Mouse (Mus musculus) R1 (cell line): ENCODE measurements at regions not wholly inside any gene's neighbourhood (a gene's known extent, or its start where the extent isn't known, plus 50 kb on each side); places are given as distances from the start of the nearest gene placed in this dataset.

Source experiments
- DNase-seq: peaks from one replicate; pipeline ENCODE4 v3.0.0-alpha.2; 2018; ENCODE audit warnings: low read depth, low spot score

DNA sequence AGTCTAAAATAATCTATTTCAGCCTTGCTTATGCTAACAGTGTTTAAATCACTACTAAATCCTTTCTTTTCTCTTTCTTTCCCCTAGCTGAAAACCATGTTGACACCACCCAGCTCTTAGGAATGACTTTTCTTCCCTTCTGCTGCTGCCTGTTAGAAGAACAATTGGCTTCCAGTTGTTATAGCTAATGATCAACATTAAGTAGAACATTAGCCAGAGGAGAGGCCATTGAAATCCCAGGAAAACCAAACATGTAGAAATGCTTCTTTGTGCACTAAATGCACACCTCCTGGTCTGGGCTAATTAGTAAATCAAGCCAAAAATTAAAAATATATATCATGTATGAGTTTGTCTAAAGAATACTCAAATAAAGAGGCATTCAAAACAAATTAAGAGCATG, 703.0 kb upstream of the Arpp21 start:
- DNase-seq, result no peak

GRCm38 (mm10) chr9:112909311-112910101, 673.8 kb upstream of the Arpp21 start:
- no peak for DNase-seq

DNA sequence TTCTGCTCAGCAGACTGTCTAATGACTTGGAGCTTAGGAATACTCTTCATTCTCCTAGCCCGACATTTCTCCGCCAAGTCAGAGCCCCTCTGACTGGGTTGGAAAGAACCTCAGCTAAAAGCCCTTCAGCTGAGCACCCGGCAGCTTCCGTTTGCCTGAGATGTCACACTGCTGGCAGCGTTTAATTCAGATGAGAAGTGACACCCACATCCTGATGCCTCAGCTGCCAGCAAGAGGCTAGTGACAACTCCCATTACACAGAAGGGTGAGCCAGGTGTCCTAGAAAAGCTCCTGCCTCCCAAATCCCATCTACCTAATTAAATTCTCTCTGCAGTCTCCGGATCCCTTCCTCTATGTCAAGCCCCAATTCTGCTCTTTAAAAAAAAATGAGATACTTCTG, 670.2 kb upstream of the Arpp21 start:
- DNase-seq, result no peak

DNA sequence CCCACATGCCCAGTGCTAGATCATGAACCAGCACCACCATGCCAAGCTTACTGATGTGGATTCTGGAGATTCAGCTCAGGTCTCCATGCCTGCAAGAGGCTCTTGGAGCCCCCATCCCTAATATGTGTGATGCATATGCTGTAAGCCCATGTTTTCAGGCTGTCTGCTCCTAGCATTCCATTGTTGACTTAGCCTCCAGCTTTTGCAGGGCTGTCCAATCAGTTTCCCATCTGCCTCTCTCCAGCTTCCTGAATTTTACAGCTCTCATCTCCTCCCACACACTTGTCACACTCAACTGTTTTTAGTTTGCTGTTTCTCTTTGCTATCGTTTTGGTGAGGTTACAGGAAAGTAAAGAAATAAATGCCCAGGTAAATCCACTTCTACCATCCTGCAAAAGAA, 629.2 kb upstream of the Arpp21 start:
- no peak for DNase-seq

DNA sequence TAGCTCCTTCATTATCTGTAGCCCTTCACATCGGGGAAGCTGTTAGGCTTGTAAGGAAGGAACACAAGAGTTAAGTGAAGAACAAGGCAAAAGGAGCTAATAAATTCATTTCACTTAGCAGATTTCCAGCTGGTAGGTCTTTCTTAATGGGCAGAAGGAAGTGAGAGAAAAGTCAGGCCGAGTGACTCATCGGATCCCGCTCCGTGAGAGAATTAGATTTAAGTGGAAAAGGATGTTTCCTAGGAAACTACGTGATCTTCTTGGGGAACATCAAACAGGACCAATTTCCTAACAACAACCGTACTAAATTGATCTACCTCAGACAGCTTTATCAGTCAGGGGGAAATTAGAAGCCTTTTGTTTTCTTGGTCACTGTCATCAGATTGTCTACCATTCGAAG, 625.4 kb upstream of the Arpp21 start:
- DNase-seq, result no peak

- no peak for DNase-seq
Measured at GRCm38 (mm10) chr9:112860307-112860893, 624.7 kb upstream of the Arpp21 start.

- no peak for DNase-seq
Measured at GRCm38 (mm10) chr9:112841473-112841872, 605.7 kb upstream of the Arpp21 start.

DNA sequence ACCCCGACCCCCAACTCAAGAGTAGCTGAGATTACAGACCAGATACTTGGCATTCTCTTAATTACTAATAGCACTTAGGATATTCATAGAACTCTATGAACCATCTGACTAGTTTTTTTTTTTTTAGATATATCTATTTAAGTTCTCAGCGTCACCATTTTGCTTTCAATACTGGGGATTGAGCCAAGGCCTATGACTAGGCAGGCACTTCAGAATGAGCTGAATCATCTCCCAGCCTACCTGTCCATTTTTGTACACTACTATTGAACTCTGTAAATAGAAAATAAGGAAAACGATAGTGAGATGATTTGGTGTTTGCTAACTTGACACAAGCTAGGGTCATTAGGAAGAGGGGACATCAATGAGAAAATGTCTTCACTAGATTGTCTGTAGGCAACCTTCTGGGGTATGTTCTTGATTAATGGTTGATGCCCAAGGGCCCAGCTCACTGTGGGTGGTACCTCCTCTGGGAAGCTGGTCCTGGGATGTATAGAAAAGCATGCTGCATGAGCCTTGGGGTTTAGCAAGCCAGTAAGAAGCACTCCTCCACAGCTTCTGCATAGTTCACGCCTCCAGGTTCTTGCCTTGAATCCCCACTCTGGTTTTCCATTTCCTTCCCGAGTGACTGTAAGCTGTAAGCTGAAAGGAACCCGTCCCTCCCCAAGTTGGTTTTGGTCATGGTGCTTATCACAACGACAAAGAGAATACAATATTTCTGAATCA, 603.5 kb upstream of the Arpp21 start:
- no peak for DNase-seq

- DNase-seq, result no peak
Measured at GRCm38 (mm10) chr9:112837563-112837962, 601.8 kb upstream of the Arpp21 start.

- DNase-seq, result no peak
Measured at GRCm38 (mm10) chr9:112834441-112835245, 598.9 kb upstream of the Arpp21 start.

DNA sequence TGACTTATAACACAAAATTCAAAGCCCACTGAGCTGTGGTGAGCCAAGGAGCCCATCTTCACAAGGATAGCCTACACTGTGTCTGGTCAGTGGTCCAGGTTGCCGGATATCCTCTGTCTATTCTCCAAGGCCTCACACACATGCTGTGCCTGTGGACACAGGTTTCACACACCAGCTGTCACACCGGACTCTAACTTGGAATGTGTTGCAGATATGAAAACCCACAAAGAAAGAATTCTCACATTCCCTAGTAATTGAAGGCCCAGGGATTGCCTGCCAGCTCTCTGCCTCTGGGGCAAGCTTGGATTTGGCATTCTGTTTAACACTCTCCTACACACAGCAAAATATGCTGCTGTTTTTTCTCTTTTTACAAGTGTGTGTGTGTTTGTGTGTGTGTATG, 595.4 kb upstream of the Arpp21 start:
- DNase-seq, result no peak

- no peak for DNase-seq
Measured at GRCm38 (mm10) chr9:112828602-112829001, 592.9 kb upstream of the Arpp21 start.

- peak; percentile 4 for DNase-seq
Measured at GRCm38 (mm10) chr9:112826592-112826991, 590.9 kb upstream of the Arpp21 start.

GRCm38 (mm10) chr9:112821940-112822339, 586.2 kb upstream of the Arpp21 start:
- no peak for DNase-seq

- DNase-seq, result peak; percentile 13
Measured at GRCm38 (mm10) chr9:112811946-112812345, 576.2 kb upstream of the Arpp21 start.

GRCm38 (mm10) chr9:112799583-112800220, 564.0 kb upstream of the Arpp21 start:
- DNase-seq, result peak; percentile 8

DNA sequence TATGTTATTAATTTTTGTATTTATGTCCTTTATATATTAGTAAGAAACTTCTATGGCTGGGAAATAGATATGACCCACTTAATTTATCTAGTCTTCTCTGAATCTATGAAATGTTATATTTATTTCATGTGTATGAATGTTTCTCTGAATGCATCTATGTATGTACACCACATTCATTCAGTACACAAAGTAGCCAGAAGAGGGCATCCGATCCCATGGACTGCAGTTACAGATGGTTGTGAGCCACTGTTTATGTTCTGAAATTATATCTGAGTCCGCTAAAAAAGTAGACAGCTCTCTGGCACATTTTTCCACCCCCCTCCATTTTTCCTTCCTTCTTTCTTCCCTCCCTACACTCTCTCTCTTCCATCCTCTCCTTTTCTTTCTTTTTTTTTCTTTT, 557.8 kb upstream of the Arpp21 start:
- DNase-seq, result peak; percentile 31

DNA sequence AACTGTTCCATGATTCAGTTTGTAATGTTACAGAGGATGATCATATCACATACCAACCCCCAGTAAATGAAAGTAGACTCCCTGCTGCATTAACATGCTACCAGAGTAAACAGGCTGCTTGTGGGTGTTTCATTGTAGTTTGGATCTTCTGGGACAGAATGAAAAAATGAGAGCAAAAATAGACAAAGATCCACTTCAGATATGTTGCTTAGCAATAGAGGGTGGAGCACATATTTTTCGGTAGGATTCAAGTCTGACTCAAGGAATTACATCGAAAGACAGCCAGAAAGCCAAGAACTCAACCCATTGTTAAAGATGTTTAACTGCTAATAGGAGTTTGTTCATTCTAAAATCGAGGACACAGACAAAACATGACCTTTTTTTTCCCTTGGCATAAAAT, 536.2 kb upstream of the Arpp21 start:
- DNase-seq, result no peak

DNA sequence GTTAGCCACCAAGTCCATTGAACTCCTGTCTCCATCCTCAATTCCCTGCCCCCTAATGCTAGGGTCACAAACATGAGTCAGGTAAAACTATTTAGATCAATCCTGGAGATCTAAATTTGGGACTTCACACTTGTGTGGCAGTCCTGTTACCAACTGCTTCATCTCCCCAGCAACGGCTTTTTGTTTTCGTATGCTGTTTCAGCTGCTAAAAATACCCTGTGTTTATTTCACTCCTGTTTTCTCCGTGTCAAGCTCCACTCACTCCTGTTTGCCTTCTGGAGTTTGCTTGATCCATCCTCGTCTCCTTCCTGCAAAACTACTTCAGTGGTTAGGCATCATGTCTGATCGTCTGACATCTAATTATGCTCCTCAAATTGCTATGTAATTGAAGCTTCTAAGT, 508.9 kb upstream of the Arpp21 start:
- no peak for DNase-seq

DNA sequence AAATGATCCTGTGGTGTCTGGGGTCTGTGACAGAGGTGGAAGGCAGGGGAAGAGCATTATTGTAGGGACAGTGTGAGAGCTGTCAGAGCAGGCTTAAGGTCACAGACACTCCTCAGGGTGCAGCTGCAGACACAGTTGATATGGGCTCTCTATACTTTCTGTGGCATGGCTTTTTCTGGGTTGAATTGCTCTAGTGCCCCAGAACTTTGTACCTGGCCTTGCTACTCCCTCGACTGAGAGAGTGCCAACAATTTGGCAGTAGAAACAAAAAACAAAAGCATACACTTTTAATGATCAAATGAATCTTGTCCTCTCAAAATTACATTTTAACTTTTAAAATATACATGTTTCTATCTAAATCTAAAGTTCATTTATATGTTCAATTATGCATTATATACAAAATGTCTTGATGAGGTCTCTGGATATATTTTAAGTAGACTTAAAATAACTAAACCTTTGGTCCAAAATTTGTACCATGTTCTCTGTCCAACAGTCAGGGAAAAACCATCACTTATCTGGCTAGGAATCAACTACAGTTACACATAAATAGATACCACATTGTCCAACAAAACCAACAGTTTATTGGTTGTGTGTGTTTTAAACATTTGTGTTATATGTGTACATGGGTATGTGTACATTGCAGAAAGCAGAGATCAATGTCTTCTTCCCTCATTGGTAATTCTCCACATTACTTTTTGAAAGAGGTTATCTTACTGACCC, 508.3 kb upstream of the Arpp21 start:
- DNase-seq, result no peak

GRCm38 (mm10) chr9:112735761-112736160, 500.0 kb upstream of the Arpp21 start:
- peak; percentile 11 for DNase-seq
